Mouse (Mus musculus) left cerebral cortex, postnatal 4 days (tissue): ENCODE data around the gene Dlgap3. TPM values are rescaled to one million over a fixed set of nuclear protein-coding genes. Genes with fewer than 3 reads are reported as not detected.

Experiments used
- DNase-seq: peaks from one replicate; pipeline ENCODE4 v3.0.0-alpha.2; 2022
- intact Hi-C: fragments of 180-260 bp; cut with DNase I; formaldehyde crosslinking; loops from one replicate; pipeline ENCODE4 v1.15.1; 2025
- total RNA-seq, 2 experiments: library from RNA; stranded (reverse); gene quantifications; 2 replicates each; pipeline ENCODE4 v1.2.3; 2021

Dlgap3 gene
- total RNA-seq, 2 experiments from 2014 or later: 111 to 125 TPM

DNA sequence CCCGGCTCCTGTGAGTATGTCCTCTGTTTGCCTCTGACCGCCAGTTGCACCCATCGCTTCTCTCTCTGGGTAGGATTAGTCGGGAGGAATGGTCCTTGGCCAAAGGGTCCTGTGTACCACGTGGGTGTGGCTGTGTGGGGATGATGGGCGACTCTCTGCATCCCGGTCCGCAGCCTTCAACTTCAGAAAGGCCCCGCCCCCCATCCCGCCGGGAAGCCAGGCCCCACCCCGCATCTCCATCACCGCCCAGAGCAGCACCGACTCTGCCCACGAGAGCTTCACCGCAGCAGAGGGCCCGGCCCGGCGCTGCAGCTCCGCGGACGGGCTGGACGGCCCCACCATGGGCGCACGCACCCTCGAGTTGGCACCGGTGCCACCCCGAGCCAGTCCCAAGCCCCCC is 45.5 kb downstream of the Dlgap3 start:
- intact Hi-C loops: no loop called here
- no peak for DNase-seq

DNA sequence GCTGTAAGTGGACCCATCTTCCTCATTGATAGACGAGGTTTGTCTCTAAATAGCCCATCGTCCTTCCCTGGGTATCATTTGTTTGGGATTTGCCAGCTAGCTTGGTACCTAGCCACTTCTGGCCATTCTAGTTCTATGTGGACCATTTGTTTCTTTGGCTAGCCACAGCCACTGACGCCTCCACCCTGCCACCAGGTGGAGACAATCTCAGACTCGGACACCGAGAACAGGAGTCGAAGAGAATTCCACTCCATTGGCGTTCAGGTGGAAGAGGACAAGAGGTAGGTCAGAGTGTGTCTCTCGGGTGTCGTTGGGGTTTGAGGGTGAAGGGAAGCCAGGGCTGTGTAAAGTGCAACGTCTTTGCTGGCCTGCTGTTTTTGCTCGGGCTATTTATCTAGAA is 46.1 kb downstream of the Dlgap3 start:
- peak; percentile 42 for DNase-seq
- intact Hi-C loops: no loop called here

DNA sequence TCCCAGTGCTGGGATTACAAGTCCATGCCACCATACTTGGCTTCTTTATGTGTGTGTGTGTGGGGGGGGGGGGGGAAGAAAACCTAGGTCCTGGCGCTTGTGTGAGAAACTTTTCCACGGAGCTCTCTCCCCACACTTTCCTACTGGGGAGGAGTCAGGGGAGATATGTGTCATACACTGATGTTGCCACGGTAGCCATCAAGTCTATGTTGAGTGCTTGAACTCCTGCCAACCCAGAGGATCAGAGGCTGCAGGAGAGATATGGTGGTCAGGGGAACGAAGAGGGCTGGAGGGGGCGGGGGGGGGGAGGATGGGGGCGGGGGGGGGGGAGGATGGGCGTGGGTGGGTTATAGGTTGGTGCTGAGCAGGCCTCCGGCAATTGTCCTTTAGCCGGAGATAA is 46.8 kb downstream of the Dlgap3 start:
- intact Hi-C loops: no loop called here
- DNase-seq: no peak

DNA sequence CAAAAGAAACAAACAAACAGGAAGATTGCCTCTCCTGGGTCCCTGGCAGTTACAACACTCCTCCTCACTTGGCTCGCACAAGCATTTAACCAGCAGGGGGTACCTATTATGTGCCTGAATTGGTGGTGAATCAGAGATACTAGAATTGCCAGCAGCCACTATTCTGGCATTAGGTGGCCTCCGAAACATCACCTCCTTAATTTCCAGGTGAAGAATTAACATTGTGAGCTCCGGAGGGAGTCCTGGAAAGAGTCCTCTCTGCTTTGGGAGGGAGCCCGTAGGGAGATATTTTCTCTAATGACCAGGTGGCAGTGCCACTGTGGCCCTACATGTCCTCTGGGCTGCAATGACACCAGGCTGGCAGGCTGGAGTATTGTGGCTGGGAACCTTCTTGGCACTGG is 47.2 kb downstream of the Dlgap3 start:
- intact Hi-C loops: no loop called here
- DNase-seq: no peak

DNA sequence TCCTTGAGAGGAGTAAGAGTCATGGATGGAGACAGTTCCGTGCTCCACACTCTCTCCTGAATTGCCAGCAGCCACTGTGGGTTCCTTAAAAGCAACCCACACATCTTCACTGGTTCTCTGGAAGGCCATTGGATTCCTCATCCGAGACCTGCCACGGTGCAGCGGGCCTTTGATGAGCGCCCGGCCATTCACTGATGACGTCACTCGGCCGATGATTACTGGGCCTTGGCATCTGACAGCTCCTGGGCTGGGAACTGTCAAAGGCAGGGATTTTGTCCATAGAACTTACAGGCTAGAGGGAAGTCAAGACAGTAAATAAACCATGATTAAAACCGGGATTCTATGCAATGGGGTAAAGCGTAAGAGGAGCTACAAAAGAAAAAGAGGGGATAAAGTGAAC is 48.0 kb downstream of the Dlgap3 start:
- no peak for DNase-seq
- intact Hi-C loops: no loop called here

DNA sequence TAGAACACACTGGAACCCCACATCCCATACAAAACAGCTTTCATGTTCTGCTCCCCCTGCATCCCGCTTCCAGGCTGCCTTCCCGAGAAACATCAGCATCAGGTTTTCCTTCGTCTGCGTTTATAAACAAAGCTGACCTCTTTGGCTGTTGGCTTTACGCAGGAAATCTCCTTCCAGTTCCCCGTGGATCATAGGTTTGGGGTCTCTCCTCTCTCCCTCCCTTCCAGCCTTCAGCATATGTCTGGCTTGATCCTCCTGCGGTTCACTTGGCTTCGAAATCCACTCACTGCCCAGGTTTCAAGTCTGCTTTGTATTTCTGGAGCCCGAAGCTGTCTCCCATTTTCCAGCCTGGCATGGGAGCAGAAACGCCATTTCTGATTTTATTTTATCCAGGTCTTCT is 54.3 kb downstream of the Dlgap3 start:
- peak; percentile 51 for DNase-seq
- intact Hi-C loops: no loop called here

DNA sequence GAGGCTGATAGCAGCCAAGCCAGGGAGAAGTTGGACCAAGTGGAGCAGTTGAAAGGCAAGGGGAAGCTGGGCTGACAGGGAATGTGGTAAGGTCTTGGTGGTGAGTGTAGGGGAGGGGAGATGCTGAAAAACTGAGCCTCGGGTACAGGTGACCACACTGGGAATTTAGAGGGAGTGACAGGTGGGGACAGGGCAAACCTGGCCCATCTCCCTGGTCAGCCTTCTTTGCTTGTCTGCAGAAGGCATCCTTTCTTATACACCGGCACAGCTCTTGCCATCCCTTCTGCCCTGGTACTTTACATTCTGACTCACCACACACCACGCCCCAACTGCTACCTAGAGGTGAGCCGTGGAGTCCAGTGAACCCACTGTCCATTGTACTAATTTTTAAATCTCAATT is 54.8 kb downstream of the Dlgap3 start:
- no peak for DNase-seq
- intact Hi-C loops: no loop called here

DNA sequence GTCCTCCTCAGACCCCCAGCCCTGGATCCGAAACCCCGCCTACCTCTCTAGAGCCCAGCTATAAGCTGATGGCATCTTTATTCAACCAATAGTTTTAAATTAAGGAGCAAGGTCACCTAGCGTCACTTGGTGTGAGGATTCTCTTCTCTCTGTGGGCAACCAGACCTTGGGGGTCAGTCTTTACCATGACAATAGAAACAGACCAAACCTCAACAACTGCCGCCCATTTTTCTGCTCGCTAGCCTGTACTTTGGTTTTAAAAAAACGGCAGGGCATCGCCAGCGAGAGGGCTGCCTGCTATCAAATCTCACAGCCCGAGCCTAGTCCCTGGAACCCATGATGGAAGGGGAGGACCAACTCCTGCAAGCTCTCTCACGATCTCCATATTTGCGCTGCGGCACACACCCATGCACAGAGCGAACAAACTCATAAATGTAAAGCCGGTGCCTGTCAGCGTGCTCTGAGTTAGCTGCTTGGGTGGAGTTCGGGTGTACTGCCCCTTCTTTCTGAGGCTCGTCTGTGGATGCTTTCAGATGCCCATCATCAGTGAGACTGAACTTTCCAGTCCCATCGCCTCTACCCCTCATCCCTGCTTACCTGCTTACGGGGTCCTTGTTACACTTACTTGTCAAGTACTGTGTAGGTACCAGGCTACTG is 55.6 kb downstream of the Dlgap3 start:
- intact Hi-C loops: no loop called here

DNA sequence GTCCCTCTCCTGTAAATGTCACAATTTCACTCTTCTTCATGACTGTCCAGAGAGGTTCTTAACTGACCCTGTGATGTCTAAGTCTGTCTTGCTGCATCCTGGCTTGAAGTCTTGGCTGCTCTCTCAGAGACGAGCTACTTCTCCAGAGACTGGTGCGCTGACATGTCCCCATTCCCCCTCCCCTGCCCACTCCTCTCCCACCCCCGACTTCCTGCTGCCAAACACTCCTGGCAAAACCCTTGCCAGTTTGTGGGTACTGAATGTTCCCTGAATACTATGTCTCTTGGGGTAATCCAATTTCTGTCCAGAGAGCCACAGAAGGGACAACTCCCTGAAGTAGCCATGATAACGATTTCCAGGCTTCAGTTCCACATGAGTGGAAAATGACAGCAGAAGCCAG is 57.1 kb downstream of the Dlgap3 start:
- DNase-seq: no peak
- intact Hi-C loops: no loop called here

More for the DNA sequence above, 55.6 kb downstream of the Dlgap3 start:
- no peak for DNase-seq

DNA sequence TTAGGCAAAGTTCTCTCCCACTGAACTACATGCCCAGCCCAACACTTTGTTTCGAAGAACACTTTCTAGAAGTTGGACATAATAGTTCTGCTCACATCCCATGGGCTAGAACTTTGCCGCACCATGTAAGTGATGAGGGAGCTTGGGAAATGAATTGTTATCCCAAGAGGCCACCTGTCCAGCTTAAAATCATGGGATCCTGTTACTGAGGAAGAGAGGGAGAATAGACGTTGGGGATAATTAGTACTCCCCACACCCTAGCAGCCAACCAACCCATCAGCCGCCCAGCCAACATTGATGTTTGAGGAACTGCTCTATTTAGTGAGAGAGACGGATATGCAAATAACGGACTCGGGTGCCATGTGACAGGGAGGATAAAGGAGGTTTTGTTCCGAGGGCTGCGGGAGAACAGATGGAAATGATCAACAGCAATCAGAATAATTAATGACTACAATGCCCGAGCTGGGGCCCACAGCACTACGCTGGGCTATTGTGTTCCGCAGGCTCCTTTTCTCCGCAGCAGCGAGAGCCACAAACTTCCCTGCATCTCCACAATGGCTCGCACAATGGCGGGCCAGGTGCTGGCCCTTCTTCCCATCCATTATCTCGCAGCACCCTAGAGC is 58.2 kb downstream of the Dlgap3 start:
- DNase-seq: peak; percentile 32
- intact Hi-C loops: no loop called here

DNA sequence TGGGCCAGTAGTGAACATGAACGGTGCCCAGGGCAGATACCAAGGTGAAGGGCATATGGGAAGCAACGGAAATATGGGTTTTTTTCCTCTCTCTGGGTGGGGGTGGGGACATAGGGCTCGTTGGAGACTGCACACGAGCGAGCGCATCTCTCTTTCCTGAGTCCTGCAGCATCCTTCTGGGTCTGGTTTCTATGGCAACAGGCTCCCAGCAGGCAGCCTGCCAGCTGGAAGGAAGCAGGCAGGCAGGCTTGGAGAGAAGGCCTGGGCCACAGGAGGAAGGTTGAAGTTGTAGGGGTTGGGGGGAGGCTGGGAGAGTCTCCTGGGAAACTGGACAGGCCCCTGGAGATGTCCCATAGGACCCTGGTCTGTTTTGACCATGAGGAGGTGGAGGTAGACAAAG is 63.0 kb downstream of the Dlgap3 start:
- DNase-seq: peak; percentile 93
- intact Hi-C loops: no loop called here

DNA sequence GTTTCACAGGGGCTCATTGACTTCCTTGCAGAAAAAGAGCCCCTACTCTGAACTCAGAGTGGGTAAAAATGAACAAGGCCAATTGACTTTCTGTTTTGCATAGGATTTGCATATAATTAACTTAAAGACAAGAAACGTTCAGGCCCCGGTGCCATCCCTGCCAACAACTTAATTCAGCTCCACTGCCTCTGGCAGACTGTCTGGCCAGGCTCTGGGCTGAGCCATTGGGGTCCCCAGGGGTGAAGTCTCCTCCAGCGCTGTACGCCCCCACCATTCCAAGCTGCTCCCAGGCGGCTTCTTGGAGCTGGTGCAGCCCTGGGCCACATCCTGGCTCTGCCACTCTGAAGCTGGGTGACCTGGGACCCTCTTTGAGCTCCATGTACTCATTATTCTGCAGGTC is 63.5 kb downstream of the Dlgap3 start:
- peak; percentile 92 for DNase-seq
- intact Hi-C loops: no loop called here

DNA sequence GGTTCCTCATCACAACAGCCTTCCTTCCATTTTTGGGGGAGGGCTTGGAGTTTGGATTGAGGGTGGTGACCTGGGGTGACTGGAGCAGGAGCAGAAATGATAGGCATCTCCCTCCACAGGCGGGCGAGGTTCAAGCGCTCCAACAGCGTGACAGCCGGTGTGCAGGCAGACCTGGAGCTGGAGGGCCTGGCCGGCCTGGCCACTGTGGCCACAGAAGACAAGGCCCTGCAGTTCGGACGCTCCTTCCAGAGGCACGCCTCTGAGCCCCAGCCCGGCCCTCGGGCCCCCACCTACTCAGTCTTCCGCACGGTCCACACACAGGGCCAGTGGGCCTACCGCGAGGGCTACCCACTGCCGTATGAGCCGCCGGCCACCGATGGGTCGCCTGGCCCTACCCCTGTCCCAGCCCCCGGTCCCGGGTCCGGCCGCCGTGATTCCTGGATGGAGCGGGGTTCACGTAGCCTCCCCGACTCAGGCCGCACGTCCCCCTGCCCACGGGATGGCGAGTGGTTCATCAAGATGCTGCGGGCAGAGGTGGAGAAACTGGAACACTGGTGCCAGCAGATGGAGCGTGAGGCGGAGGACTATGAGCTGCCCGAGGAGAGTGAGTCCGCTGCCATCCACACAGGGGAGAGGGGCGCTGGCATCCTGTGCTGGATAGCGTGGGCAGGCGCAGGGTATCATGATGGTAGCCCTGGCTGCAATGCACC is 64.6 kb downstream of the Dlgap3 start:
- intact Hi-C loops: no loop called here
- peak; percentile 45 for DNase-seq

DNA sequence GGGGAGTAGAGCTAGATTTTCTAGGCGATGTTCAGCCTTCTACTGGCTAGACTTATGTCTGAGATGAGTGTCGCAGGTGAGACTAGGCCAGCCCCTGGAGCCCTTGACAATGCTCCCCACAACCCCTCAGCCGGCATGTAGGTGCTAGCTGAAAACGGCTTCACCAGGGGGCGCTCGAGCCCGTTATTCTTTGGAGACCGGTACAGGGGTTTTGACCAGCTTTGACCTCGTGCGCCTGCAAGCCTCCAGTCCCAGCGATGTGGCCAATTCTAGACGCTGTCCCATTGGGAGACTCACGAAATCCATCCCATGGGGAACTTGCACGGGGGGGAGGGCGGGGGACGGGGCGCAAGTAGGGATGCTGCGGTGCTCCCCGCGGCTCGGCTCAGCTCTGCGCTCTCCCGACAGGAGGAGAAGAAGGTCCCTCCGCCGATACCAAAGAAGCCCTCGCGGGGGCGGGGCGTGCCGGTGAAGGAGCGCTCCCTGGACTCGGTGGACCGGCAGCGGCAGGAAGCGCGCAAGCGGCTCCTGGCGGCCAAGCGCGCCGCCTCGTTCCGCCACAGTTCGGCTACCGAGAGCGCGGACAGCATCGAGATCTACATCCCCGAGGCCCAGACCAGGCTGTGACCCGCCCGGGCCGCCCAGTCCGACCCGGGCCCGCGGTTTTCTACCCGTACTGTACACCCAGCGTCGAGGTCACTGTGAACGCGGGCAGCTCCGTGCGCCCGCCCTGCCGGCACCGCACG is 66.9 kb downstream of the Dlgap3 start:
- DNase-seq: peak; percentile 93
- intact Hi-C loops: loop anchor here (5.0 kb wide), 2 partner anchors 64 to 114 kb away; partner anchors contain the start of gene Tmem35b

DNA sequence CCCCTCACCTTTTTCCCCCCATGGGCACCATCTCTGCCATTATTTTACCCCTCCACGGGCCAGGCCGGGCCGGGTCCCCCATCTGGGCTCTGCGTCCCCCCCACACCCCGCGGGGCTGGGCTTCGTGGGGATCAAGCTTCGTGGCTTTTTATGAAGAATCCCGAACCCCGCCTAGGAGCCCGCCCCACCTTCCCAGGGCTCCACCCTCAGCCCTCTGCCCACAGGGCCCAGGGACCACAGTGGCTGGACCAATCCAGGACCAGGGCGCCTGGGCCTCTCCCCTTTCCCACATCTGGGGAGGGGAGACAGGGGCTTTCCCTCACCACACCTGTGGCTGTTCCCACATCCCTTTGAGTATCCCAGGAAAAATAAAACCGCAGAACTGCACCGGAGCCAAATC is 67.6 kb downstream of the Dlgap3 start:
- intact Hi-C loops: loop anchor here (5.0 kb wide), 2 partner anchors 64 to 114 kb away; partner anchors contain the start of gene Tmem35b
- DNase-seq: no peak

DNA sequence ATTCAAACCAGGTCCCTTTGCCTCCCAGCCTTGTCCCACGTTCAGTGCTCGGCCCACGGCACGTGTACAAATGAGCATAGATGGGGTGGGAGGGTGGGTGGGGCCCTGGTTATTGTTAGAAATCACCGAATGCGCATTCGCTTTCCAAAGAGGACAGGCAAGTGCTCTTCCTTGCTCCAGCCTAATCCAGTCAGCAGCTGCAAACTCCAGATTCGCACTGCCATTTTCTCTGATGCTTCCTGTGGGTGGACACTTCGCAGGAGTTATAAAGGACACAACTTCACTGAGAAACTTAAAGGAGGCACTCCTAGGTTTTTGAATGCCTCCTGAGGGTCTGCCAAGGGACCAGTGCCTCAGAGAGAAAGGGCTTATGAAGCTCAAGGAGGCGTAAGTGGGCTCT is 68.3 kb downstream of the Dlgap3 start:
- intact Hi-C loops: loop anchor here (5.0 kb wide), 2 partner anchors 65 to 115 kb away; partner anchors contain the start of gene Tmem35b
- no peak for DNase-seq

DNA sequence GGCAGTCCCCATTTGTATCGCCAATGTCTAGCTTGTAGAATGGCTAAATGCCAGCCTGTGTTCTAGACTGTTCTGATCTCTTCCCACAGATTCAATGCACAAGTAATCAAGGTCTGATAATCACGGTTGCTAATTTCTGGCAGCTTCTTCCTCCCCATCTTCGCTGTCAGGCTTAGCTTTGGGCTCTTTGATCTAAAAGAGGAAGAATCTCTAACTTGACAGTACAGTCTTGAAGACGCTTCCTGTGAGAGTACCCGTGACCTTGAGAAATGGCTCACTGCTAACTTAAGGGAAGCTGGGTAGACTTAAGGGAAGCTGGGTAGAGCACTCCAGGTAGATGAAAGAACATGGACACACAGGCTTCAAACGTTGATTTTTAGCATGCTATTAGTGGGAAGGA is 73.7 kb downstream of the Dlgap3 start:
- intact Hi-C loops: no loop called here
- no peak for DNase-seq

DNA sequence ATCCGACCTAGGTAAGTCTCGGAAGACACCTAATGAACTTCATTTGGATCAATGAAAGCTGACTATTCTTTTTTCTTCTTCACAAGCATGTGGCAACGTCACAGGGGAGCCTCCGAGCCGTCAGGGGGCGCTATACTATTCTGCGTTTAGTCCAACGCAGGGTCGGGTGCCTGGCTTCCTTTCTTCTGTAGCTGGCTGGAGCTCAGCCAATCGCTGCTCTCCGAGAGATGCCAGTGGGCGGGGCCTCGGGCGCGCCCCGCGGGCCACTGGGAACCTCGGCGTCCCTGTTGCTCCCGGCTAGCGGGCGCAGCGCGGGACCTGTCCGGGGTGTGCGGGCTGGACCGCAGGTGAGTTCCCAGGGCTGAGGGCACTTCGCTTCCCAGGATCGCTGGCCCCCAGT is 74.5 kb downstream of the Dlgap3 start, which contains the start of gene Smim12:
Smim12 (plus strand) TSS at position 233 of the 400 bp plus-strand sequence.
- DNase-seq: peak; percentile 99
- intact Hi-C loops: no loop called here

DNA sequence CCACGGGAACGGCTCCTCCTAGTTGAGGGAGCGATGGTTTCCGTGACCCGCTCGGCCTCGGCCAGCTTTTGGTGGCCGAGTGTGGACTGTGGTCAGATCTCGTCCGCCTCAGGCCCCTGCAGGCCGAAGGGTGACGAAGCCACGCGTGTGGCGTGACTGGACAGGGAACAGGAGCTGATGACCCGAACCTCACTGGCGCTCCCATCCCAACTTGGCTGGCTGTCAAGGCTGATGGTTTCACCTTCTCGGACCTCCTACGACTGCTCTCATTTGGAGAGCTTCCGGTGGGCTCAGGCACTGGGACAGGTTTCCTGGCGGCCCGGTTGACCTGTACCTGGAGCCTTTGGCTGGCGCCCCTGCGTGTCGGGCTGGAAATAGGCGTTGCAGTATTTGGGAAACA is 74.9 kb downstream of the Dlgap3 start:
- intact Hi-C loops: no loop called here

DNA sequence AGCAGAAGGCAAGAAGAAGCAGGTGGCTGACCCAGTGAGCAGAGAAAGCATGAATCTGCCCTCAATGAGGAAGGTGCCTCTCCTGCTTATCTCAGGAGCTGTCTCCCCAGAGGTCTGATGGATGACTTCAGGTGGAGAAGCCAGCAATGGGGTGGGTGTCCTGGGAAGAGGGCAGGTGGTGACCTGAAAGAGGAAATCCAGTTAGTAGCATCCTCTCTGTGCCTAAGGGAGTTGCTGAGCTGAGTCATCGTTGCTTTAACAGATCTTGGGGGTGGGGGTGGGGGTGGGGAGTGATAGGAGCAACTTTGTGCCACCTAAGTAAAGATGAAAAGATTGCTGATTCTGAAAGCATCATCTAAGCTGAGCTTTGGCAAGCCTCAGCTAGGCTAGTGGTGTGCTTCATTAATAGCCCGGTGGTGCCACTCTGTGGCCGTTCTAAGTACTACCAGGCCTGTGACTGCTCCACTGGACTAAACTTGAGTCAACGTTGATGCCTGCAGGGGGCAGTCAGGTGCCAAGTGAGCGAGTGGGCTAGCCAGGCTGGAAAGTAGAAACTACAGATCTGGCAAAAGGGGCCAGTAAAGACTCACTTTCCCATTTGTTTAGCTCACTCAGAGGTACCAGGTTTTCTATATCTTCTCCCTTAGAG is 80.8 kb downstream of the Dlgap3 start:
- intact Hi-C loops: loop anchor here (5.0 kb wide), 1 partner anchor 62 kb away; the partner anchor contains the start of gene Gja4
- peak; percentile 99 for DNase-seq

More for the DNA sequence above, 74.9 kb downstream of the Dlgap3 start:
- no peak for DNase-seq
